Mouse (Mus musculus): ENCODE measurements around the gene Krt35. TPM values are rescaled to one million over a fixed set of nuclear protein-coding genes. Genes with fewer than 3 reads are reported as not detected.

Krt35 gene
- total and polyA plus RNA-seq, 2 experiments from 2014 or later, result 0.16 to 0.78 TPM

GRCm38 (mm10) chr11:100046303-100046866, 49.7 kb downstream of the Krt35 start:
- no peaks in the 10 kb centered on the region for H3K4me1 ChIP-seq (ENCODE audit: insufficient read depth, low read length)
- ATAC-seq (no peak), DNase-seq (ENCODE audit: low spot score) (no peak)
- H3K9ac ChIP-seq (replicated peaks; ENCODE audit: low read length), result no peak overlapping the region
- no peak overlapping the region for H3K27ac ChIP-seq
- H3K27me3 ChIP-seq (ENCODE audit: insufficient read depth, low read length), result no peaks in the 10 kb centered on the region
- TF ChIP-seq CTCF (IDR thresholded peaks at IDR 0.05; ENCODE audit: low read depth), result no peak
- 80% methylated on average over 6 of the region's 6 CpGs for WGBS
- H3K36me3 ChIP-seq (ENCODE audit: insufficient read depth, low read length), result no peaks in the 10 kb centered on the region
- no peak overlapping the region for H3K4me2 ChIP-seq (ENCODE audit: low read depth, low read length)
- H3K4me3 ChIP-seq (ENCODE audit: low read length), result no peak overlapping the region
- H3K9me3 ChIP-seq (ENCODE audit: low read length), result no peaks in the 10 kb centered on the region

Other genes starting within 250 kb of the Krt35 start
- not detected in 2 replicates for gene Krtap4-16, start 244.6 kb downstream of the Krt35 start, total RNA-seq (2014; rRNA removed)
- not detected in 2 replicates for gene Krtap4-16, start 244.6 kb downstream of the Krt35 start, polyA plus RNA-seq (2015; fragmentation: Nextera tagmentation; extraction: Ambion mirVana)
- not detected in 2 replicates for gene Gm11568, start 238.3 kb downstream of the Krt35 start, total RNA-seq (2014; rRNA removed)
- gene Gm11568, start 238.3 kb downstream of the Krt35 start, polyA plus RNA-seq (2015; fragmentation: Nextera tagmentation; extraction: Ambion mirVana), result not detected in 2 replicates
- gene Gm11559, start 231.8 kb downstream of the Krt35 start, total RNA-seq (2014; rRNA removed), result not detected in 2 replicates
- not detected in 2 replicates for gene Gm11559, start 231.8 kb downstream of the Krt35 start, polyA plus RNA-seq (2015; fragmentation: Nextera tagmentation; extraction: Ambion mirVana)
- not detected in 2 replicates for gene Krtap9-1, start 222.9 kb downstream of the Krt35 start, total RNA-seq (2014; rRNA removed)
- not detected in 2 replicates for gene Krtap9-1, start 222.9 kb downstream of the Krt35 start, polyA plus RNA-seq (2015; fragmentation: Nextera tagmentation; extraction: Ambion mirVana)
- gene Gm11567, start 217.1 kb downstream of the Krt35 start, total RNA-seq (2014; rRNA removed), result not detected in 2 replicates
- not detected in 2 replicates for gene Gm11567, start 217.1 kb downstream of the Krt35 start, polyA plus RNA-seq (2015; fragmentation: Nextera tagmentation; extraction: Ambion mirVana)
- gene Krtap31-1, start 188.3 kb downstream of the Krt35 start, total RNA-seq (2014; rRNA removed), result not detected in 2 replicates
- not detected in 2 replicates for gene Krtap31-1, start 188.3 kb downstream of the Krt35 start, polyA plus RNA-seq (2015; fragmentation: Nextera tagmentation; extraction: Ambion mirVana)
- not detected in 2 replicates for gene Gm11565, start 181.5 kb downstream of the Krt35 start, total RNA-seq (2014; rRNA removed)
- gene Gm11565, start 181.5 kb downstream of the Krt35 start, polyA plus RNA-seq (2015; fragmentation: Nextera tagmentation; extraction: Ambion mirVana), result not detected in 2 replicates
- not detected in 2 replicates for gene Krtap31-2, start 159.9 kb downstream of the Krt35 start, total RNA-seq (2014; rRNA removed)
- gene Krtap31-2, start 159.9 kb downstream of the Krt35 start, polyA plus RNA-seq (2015; fragmentation: Nextera tagmentation; extraction: Ambion mirVana), result not detected in 2 replicates
- gene Krtap9-5, start 147.8 kb downstream of the Krt35 start, total RNA-seq (2014; rRNA removed), result not detected in 2 replicates
- gene Krtap9-5, start 147.8 kb downstream of the Krt35 start, polyA plus RNA-seq (2015; fragmentation: Nextera tagmentation; extraction: Ambion mirVana), result not detected in 2 replicates
- not detected in 2 replicates for gene Krtap29-1, start 117.2 kb downstream of the Krt35 start, total RNA-seq (2014; rRNA removed)
- not detected in 2 replicates for gene Krtap29-1, start 117.2 kb downstream of the Krt35 start, polyA plus RNA-seq (2015; fragmentation: Nextera tagmentation; extraction: Ambion mirVana)
- gene Krtap16-1, start 109.6 kb downstream of the Krt35 start, total RNA-seq (2014; rRNA removed), result not detected in 2 replicates
- 0.09 TPM in 1 of 2 replicates, not detected in the other for gene Krtap16-1, start 109.6 kb downstream of the Krt35 start, polyA plus RNA-seq (2015; fragmentation: Nextera tagmentation; extraction: Ambion mirVana)
- 2.6 and 3.0 TPM in 2 replicates for gene Krtap17-1, start 102.2 kb downstream of the Krt35 start, total RNA-seq (2014; rRNA removed)
- gene Krtap17-1, start 102.2 kb downstream of the Krt35 start, polyA plus RNA-seq (2015; fragmentation: Nextera tagmentation; extraction: Ambion mirVana), result 1.6 and 1.8 TPM in 2 replicates
- gene Krt33a, start 80.0 kb downstream of the Krt35 start, total RNA-seq (2014; rRNA removed), result not detected in 2 replicates
- gene Krt33a, start 80.0 kb downstream of the Krt35 start, polyA plus RNA-seq (2015; fragmentation: Nextera tagmentation; extraction: Ambion mirVana), result not detected in 2 replicates
- gene Krt33b, start 66.4 kb downstream of the Krt35 start, total RNA-seq (2014; rRNA removed), result not detected in 2 replicates
- gene Krt33b, start 66.4 kb downstream of the Krt35 start, polyA plus RNA-seq (2015; fragmentation: Nextera tagmentation; extraction: Ambion mirVana), result 0.11 and 0.29 TPM in 2 replicates
- gene Krt34, start 54.7 kb downstream of the Krt35 start, total RNA-seq (2014; rRNA removed), result not detected in 2 replicates
- gene Krt34, start 54.7 kb downstream of the Krt35 start, polyA plus RNA-seq (2015; fragmentation: Nextera tagmentation; extraction: Ambion mirVana), result 0.11 TPM in 1 of 2 replicates, not detected in the other
- not detected in 2 replicates for gene Krt31, start 45.7 kb downstream of the Krt35 start, total RNA-seq (2014; rRNA removed)
- gene Krt31, start 45.7 kb downstream of the Krt35 start, polyA plus RNA-seq (2015; fragmentation: Nextera tagmentation; extraction: Ambion mirVana), result not detected in 2 replicates
- gene Krt32, start 8.0 kb downstream of the Krt35 start, total RNA-seq (2014; rRNA removed), result not detected in 2 replicates
- gene Krt32, start 8.0 kb downstream of the Krt35 start, polyA plus RNA-seq (2015; fragmentation: Nextera tagmentation; extraction: Ambion mirVana), result not detected in 2 replicates
- not detected in 2 replicates for gene Krt36, start 9.4 kb upstream of the Krt35 start, total RNA-seq (2014; rRNA removed)
- 0.14 TPM in 1 of 2 replicates, not detected in the other for gene Krt36, start 9.4 kb upstream of the Krt35 start, polyA plus RNA-seq (2015; fragmentation: Nextera tagmentation; extraction: Ambion mirVana)
- gene Krt13, start 25.3 kb upstream of the Krt35 start, total RNA-seq (2014; rRNA removed), result not detected in 2 replicates
- gene Krt13, start 25.3 kb upstream of the Krt35 start, polyA plus RNA-seq (2015; fragmentation: Nextera tagmentation; extraction: Ambion mirVana), result 0.13 TPM in 1 of 2 replicates, not detected in the other
- 0.25 and 0.68 TPM in 2 replicates for gene Krt15, start 39.7 kb upstream of the Krt35 start, total RNA-seq (2014; rRNA removed)
- 0.21 and 0.24 TPM in 2 replicates for gene Krt15, start 39.7 kb upstream of the Krt35 start, polyA plus RNA-seq (2015; fragmentation: Nextera tagmentation; extraction: Ambion mirVana)
- 0.65 and 2.7 TPM in 2 replicates for gene Krt19, start 52.4 kb upstream of the Krt35 start, total RNA-seq (2014; rRNA removed)
- gene Krt19, start 52.4 kb upstream of the Krt35 start, polyA plus RNA-seq (2015; fragmentation: Nextera tagmentation; extraction: Ambion mirVana), result 3.8 and 4.9 TPM in 2 replicates
- gene Krt9, start 97.0 kb upstream of the Krt35 start, total RNA-seq (2014; rRNA removed), result 0.05 TPM in 1 of 2 replicates, not detected in the other
- gene Krt9, start 97.0 kb upstream of the Krt35 start, polyA plus RNA-seq (2015; fragmentation: Nextera tagmentation; extraction: Ambion mirVana), result 0.06 and 0.18 TPM in 2 replicates
- gene Krt14, start 111.3 kb upstream of the Krt35 start, total RNA-seq (2014; rRNA removed), result 0.86 TPM in 1 of 2 replicates, not detected in the other
- gene Krt14, start 111.3 kb upstream of the Krt35 start, polyA plus RNA-seq (2015; fragmentation: Nextera tagmentation; extraction: Ambion mirVana), result 0.55 and 0.79 TPM in 2 replicates
- not detected in 2 replicates for gene Krt16, start 152.7 kb upstream of the Krt35 start, total RNA-seq (2014; rRNA removed)
- gene Krt16, start 152.7 kb upstream of the Krt35 start, polyA plus RNA-seq (2015; fragmentation: Nextera tagmentation; extraction: Ambion mirVana), result not detected in 2 replicates
- 0.40 and 1.0 TPM in 2 replicates for gene Krt17, start 164.8 kb upstream of the Krt35 start, total RNA-seq (2014; rRNA removed)
- 1.1 and 1.2 TPM in 2 replicates for gene Krt17, start 164.8 kb upstream of the Krt35 start, polyA plus RNA-seq (2015; fragmentation: Nextera tagmentation; extraction: Ambion mirVana)
- gene Krt42, start 173.6 kb upstream of the Krt35 start, total RNA-seq (2014; rRNA removed), result not detected in 2 replicates
- 0.23 TPM in 1 of 2 replicates, not detected in the other for gene Krt42, start 173.6 kb upstream of the Krt35 start, polyA plus RNA-seq (2015; fragmentation: Nextera tagmentation; extraction: Ambion mirVana)
- 74.1 and 76.5 TPM in 2 replicates for gene Eif1, start 223.6 kb upstream of the Krt35 start, total RNA-seq (2014; rRNA removed)
- 1,309 and 1,318 TPM in 2 replicates for gene Eif1, start 223.6 kb upstream of the Krt35 start, polyA plus RNA-seq (2015; fragmentation: Nextera tagmentation; extraction: Ambion mirVana)
- gene Gast, start 238.2 kb upstream of the Krt35 start, total RNA-seq (2014; rRNA removed), result not detected in 2 replicates
- 0.45 and 0.73 TPM in 2 replicates for gene Gast, start 238.2 kb upstream of the Krt35 start, polyA plus RNA-seq (2015; fragmentation: Nextera tagmentation; extraction: Ambion mirVana)